Mouse (Mus musculus) kidney, adult 2 months (tissue): ENCODE data around the gene Rpl26.

Experiments used
- CTCF ChIP-seq: fragments of 200-500 bp; conservative IDR thresholded peaks from 2 replicates; pipeline ENCODE4 v1.5.1; 2011; ENCODE audit warnings: low read depth, mild to moderate bottlenecking, control low read depth, low read length, moderate library complexity, mixed read lengths; ENCODE audit not compliant: insufficient read depth, insufficient read length
- POLR2A ChIP-seq: fragments of 200-500 bp; IDR thresholded peaks from one replicate; pipeline ENCODE4 v1.6.1; 2011; ENCODE audit warnings: low read depth, low read length, control low read depth

GRCm38 (mm10) chr11:68897838-68898237 lies 3.5 kb upstream of the Rpl26 start:
- TF ChIP-seq CTCF: no peak
- TF ChIP-seq POLR2A: no peak
